Mouse (Mus musculus) heart, adult 2 months (tissue): ENCODE measurements around the gene Traf4. TPM values are rescaled to one million over a fixed set of nuclear protein-coding genes. Genes with fewer than 3 reads are reported as not detected.

ENCODE experiments used
- DNase-seq, 2 experiments: peaks; one replicate each; pipeline ENCODE4 v3.0.0; 2021
- H3K27ac ChIP-seq: fragments of 200-600 bp; 2 replicates; pipeline ENCODE4 v1.8.1; 2022
- H3K27me3 ChIP-seq: fragments of 200-500 bp; 2 replicates; pipeline ENCODE4 v1.6.1; 2012; ENCODE audit warnings: mild to moderate bottlenecking, low read length, inconsistent platforms, mixed read lengths; ENCODE audit not compliant: control insufficient read depth, insufficient read depth
- H3K36me3 ChIP-seq: fragments of 200-500 bp; 2 replicates; pipeline ENCODE4 v1.6.1; 2012; ENCODE audit warnings: low read length, inconsistent platforms; ENCODE audit not compliant: control insufficient read depth, insufficient read depth
- H3K4me1 ChIP-seq: fragments of 200-500 bp; 2 replicates; pipeline ENCODE4 v1.6.1; 2011; ENCODE audit warnings: low read length; ENCODE audit not compliant: control insufficient read depth, insufficient read depth
- H3K4me3 ChIP-seq: fragments of 200-600 bp; 2 replicates; pipeline ENCODE4 v1.8.1; 2022
- H3K79me2 ChIP-seq: fragments of 200-500 bp; replicated peaks from 2 replicates; pipeline ENCODE4 v1.6.1; 2012; ENCODE audit warnings: mild to moderate bottlenecking, inconsistent platforms, low read length, moderate library complexity, mixed read lengths; ENCODE audit not compliant: control insufficient read depth, insufficient read depth
- H3K9ac ChIP-seq: fragments of 200-500 bp; 2 replicates; pipeline ENCODE4 v1.6.1; 2012; ENCODE audit warnings: low read depth, mild to moderate bottlenecking, control low read depth, inconsistent platforms, low read length, mixed read lengths
- CTCF ChIP-seq: fragments of 200-600 bp; IDR thresholded peaks from 2 replicates; pipeline ENCODE4 v1.8.1; 2022; ENCODE audit warnings: antibody characterized with exemption, mild to moderate bottlenecking, moderate library complexity
- EP300 ChIP-seq: fragments of 200-500 bp; IDR thresholded peaks from 2 replicates; pipeline ENCODE4 v1.6.1; 2011; ENCODE audit warnings: low read depth, low read length, control low read depth; ENCODE audit not compliant: insufficient read depth
- POLR2A ChIP-seq: fragments of 200-500 bp; IDR thresholded peaks from 2 replicates; pipeline ENCODE4 v1.6.1; 2011; ENCODE audit warnings: mild to moderate bottlenecking, low read depth, low read length, control low read depth; ENCODE audit not compliant: insufficient read depth
- WGBS: fragments of 180-500 bp; shearing (Covaris S2); methylation state at CpG from one replicate; pipeline ENCODE4 v1.1.7; 2018; 5-methylcytosine and 5-hydroxymethylcytosine counted together
- intact Hi-C: fragments of 180-260 bp; cut with DNase I; formaldehyde crosslinking; loops from one replicate; pipeline ENCODE4 v1.15.1; 2025
- polyA plus RNA-seq: library from polyadenylated mRNA; depleted of rRNA; stranded (reverse); fragments of >200 nt; gene quantifications from 2 replicates; pipeline ENCODE4 v1.2.3, GENCODE M21; 2012
- total RNA-seq, 2 experiments: library from RNA; stranded (reverse); gene quantifications; 2 replicates each; pipeline ENCODE4 v1.2.3; 2021

The Traf4 gene
- total and polyA plus RNA-seq, 3 experiments: 3.7 to 13.4 (median 6.0) TPM

DNA sequence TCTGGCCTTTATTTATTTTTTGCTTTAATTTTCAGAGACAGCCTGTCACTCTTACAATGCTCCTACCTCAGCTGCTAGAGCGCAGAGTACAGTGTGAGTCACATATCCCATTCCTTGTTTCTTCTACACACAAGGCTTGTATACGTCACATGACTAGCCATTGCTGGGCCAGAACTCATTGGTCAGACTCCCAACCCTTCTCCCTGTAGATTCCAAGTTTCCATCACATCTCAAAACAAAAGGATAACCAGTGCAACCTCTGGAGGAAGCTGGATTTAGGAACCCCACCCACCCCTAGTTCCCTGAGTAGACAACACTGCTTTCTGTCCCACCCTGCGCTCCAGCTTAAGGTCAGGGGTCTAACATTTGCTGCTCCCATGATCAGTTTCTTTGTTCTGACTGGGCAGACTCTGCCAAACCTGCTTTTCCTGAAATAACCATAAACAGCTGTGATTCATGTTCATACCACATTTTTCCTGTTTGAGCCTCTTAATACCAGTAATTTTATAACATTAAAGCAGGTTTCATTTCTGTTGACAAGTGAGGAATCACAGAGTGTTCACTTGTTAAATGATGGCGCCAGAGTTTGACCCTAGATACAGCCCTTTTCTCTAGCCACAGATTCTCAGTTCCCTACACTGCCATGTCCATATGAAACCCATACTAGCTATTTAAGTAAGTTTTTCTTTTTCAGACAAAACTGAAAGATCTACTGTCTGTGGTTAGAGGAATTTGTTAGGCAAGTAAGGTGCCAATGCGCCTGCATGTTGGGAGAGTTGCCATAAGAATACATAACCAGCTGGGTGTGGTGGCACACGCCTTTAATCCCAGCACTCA is 18.5 kb downstream of the Traf4 start:
- Histone ChIP-seq H3K4me1 (peaks cover 1% of the 10 kb centered on the region), H3K36me3 (peaks cover 2% of the 10 kb centered on the region; the same call in 1 of the 2 replicates), H3K4me3 (no peak overlapping the region), H3K79me2 (peaks cover 2% of the 10 kb centered on the region), H3K27ac (peak overlapping the region; percentile 13), H3K9ac (no peak overlapping the region), H3K27me3 (no peaks in the 10 kb centered on the region)
- TF ChIP-seq CTCF (0 out of 2 replicates have a peak, but pooled peaks have one; percentile 20), EP300 (no peak)
- WGBS: 69% methylated on average over 6 of the region's 6 CpGs
- peak in 1 of 2 experiments; percentile 31 for DNase-seq
- intact Hi-C loops: no loop called here

DNA sequence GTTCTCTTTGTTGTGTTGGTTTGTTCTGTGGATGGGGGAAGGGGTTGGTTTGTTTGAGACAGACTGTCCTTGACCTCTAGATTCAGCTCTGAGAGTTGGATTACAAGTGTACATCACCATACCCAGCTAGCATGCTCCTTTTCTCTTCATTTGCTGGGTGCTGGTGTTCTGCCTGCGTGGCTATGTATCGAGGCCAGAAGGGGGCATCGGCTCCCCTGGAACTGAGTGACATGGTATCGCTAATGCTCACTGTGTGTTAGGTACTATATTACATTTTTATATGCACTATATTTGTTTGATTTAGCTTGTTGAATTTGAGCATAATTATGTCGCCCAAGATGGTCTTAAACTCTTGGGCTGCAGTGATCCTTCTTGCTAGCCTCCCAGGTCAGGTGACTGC is 19.2 kb downstream of the Traf4 start:
- WGBS: 88% methylated on average over 5 of the region's 5 CpGs
- Histone ChIP-seq H3K27me3 (no peaks in the 10 kb centered on the region), H3K27ac (peak overlapping the region; percentile 13), H3K9ac (no peak overlapping the region), H3K79me2 (peaks cover 2% of the 10 kb centered on the region), H3K4me3 (no peak overlapping the region), H3K4me1 (peaks cover 1% of the 10 kb centered on the region), H3K36me3 (no peaks in the 10 kb centered on the region)
- TF ChIP-seq CTCF (peak; percentile 33), POLR2A (no peak), EP300 (no peak)
- no peak for DNase-seq
- intact Hi-C loops: no loop called here

GRCm38 (mm10) chr11:78143520-78143919 is 21.9 kb downstream of the Traf4 start:
- Histone ChIP-seq H3K36me3 (no peaks in the 10 kb centered on the region; the same call in 1 of the 2 replicates), H3K27me3 (no peaks in the 10 kb centered on the region), H3K4me3 (no peak overlapping the region), H3K27ac (no peak overlapping the region), H3K4me1 (peaks cover 1% of the 10 kb centered on the region), H3K9ac (no peak overlapping the region), H3K79me2 (peaks cover 4% of the 10 kb centered on the region)
- 96% methylated on average over 2 of the region's 2 CpGs for WGBS
- TF ChIP-seq POLR2A (no peak), EP300 (no peak), CTCF (no peak)
- intact Hi-C loops: loop anchor here (5.0 kb wide), 1 partner anchor 46 kb away; no protein-coding TSS in a partner anchor
- no peak for DNase-seq

DNA sequence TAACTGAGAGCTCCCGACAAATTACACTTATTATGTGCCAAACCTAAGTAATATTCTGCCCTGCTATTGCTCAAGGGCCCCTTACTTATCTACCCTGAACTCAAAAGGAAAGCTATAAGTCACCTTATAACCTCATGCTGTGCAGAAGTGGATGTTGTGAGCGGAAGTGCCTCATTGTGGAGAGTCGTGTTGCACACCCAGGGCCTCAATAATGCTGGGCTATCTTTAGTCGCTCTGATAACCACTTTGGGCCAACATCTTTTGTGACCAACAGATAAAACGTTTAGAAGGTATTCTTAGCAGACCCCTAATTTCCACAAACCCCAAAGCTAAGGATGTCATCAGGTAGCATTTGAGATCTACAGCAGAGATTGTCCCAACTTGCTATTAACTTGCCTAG is 24.7 kb downstream of the Traf4 start:
- no peak overlapping the region for H3K27ac ChIP-seq
- TF ChIP-seq EP300: no peak
- intact Hi-C loops: loop anchor here (5.0 kb wide), 1 partner anchor 43 kb away; no protein-coding TSS in a partner anchor
- H3K4me1 ChIP-seq: peaks cover 6% of the 10 kb centered on the region
- DNase-seq: no peak
- H3K27me3 ChIP-seq: no peaks in the 10 kb centered on the region
- peaks cover 4% of the 10 kb centered on the region for H3K36me3 ChIP-seq
- H3K9ac ChIP-seq: no peak overlapping the region
- H3K79me2 ChIP-seq: peaks cover 6% of the 10 kb centered on the region
- WGBS: 41% methylated on average over 5 of the region's 5 CpGs
- no peak overlapping the region for H3K4me3 ChIP-seq

- DNase-seq: no peak
- H3K79me2 ChIP-seq: peaks cover 6% of the 10 kb centered on the region
- H3K27me3 ChIP-seq: no peaks in the 10 kb centered on the region
- TF ChIP-seq CTCF (no peak), POLR2A (no peak), EP300 (no peak)
- 59% methylated on average over 3 of the region's 3 CpGs for WGBS
- H3K36me3 ChIP-seq: peaks cover 4% of the 10 kb centered on the region
- peaks cover 8% of the 10 kb centered on the region for H3K4me1 ChIP-seq
- H3K9ac ChIP-seq: no peak overlapping the region
- no peak overlapping the region for H3K4me3 ChIP-seq
- intact Hi-C loops: no loop called here
- peak overlapping the region; percentile 48 for H3K27ac ChIP-seq
These were observed 27.4 kb downstream of the Traf4 start for GRCm38 (mm10) chr11:78138023-78138422.

- peaks cover 4% of the 10 kb centered on the region for H3K36me3 ChIP-seq
- no peak for TF ChIP-seq CTCF
- no peak for TF ChIP-seq POLR2A
- TF ChIP-seq EP300: 0 out of 2 replicates have a peak, but pooled peaks have one; percentile 52
- peak overlapping the region; percentile 48 for H3K27ac ChIP-seq
- DNase-seq: peak in 1 of 2 experiments; percentile 21
- intact Hi-C loops: no loop called here
- WGBS: 52% methylated on average over 4 of the region's 4 CpGs
- peaks cover 6% of the 10 kb centered on the region for H3K79me2 ChIP-seq
- no peak overlapping the region for H3K4me3 ChIP-seq
- no peaks in the 10 kb centered on the region for H3K27me3 ChIP-seq
- no peak overlapping the region for H3K9ac ChIP-seq
- H3K4me1 ChIP-seq: peaks cover 10% of the 10 kb centered on the region
These were observed 27.8 kb downstream of the Traf4 start for GRCm38 (mm10) chr11:78137584-78137983.
